Mouse (Mus musculus) Muller cell, postnatal 12 days (primary cell): ENCODE results near the gene Cdadc1.

ENCODE experiments used
- DNase-seq: peaks from one replicate; pipeline ENCODE4 v3.0.0-alpha.2; 2015; ENCODE audit errors: inconsistent ontology term

Cdadc1 gene

GRCm38 (mm10) chr14:59543956-59544355 lies 53.8 kb downstream of the Cdadc1 start:
- DNase-seq = no peak

DNA sequence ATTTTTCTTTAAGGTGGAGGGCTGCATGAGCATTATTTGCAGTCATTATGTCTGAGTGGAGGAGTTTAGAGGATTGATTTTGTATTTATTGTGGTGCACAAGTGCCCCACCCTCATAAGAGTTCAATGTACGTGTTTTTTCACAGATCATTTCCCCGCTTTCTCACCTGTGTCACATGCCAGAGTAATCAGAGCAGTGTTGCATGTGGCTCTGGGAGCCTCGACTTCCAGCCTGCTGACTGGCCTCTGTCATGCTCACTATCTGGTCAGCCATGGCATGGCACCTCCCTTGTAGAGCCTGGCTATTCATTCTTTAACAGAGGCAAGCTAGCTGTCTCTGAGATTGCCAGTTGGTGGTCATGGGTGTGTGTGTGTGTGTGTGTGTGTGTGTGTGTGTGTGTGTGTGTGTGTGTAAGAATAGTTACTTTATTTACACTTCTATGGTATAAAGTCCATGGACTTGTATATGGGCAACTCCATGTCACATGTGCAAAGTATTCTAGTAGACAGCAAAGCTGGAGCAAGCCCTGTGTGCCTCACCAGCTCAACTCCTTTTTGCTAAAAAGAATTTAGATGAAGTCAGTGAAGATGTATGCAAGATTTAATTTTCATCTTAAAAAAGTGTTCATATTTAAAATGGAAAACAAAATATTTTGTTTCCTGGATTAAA lies 54.5 kb downstream of the Cdadc1 start:
- no peak for DNase-seq

GRCm38 (mm10) chr14:59540761-59541160 lies 57.0 kb downstream of the Cdadc1 start:
- DNase-seq = no peak

GRCm38 (mm10) chr14:59540230-59540629 lies 57.5 kb downstream of the Cdadc1 start:
- no peak for DNase-seq

DNA sequence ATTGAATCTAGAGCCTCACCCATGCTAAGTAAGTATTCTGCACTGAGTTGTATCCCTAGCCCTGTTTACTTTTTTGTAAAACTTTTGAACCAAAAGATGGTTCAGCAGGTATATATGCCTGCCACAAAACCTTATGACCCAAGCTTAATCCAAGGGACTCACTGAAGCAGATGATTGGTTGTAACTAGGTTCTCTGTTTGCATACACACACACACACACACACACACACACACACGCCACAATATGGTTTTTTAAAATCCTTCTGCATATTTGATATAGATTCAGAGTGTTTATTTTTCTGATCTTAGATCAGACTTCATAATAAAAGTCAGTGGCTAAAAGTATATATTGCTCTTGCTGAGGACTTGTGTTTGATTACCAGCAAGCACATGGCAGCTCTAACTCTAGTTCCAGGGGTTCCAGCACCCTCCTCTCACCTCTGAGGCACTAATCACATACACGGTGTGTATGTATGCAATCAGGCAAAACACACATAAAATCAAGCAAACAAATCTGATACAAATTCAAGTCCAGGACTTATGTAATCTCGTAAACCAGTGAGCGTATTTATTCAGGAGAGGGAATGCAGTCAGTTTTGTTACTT lies 59.8 kb downstream of the Cdadc1 start:
- DNase-seq = no peak

DNA sequence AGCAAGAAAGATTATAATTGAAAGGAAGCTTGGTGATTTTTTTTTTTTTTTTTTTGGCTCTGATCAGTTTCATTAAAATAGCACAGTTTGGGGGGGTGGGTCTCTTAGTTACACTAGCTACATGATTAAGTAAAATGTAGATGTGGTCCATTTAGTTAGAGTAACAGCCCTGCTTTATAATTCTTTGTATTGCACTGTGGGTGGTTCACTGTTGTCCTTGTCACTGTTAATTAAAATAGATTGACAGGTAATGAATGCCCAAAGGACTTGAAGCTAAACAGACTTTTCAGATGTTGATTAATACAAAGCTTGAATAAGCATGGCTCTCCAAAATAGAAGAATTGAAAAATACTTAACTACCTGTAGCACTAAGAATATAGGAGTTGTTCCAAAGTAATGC lies 63.9 kb downstream of the Cdadc1 start:
- DNase-seq = no peak

- no peak for DNase-seq
Observed at GRCm38 (mm10) chr14:59532986-59533385, 64.8 kb downstream of the Cdadc1 start.

GRCm38 (mm10) chr14:59530801-59531200 lies 67.0 kb downstream of the Cdadc1 start:
- no peak for DNase-seq

GRCm38 (mm10) chr14:59525843-59526242 lies 71.9 kb downstream of the Cdadc1 start:
- no peak for DNase-seq

DNA sequence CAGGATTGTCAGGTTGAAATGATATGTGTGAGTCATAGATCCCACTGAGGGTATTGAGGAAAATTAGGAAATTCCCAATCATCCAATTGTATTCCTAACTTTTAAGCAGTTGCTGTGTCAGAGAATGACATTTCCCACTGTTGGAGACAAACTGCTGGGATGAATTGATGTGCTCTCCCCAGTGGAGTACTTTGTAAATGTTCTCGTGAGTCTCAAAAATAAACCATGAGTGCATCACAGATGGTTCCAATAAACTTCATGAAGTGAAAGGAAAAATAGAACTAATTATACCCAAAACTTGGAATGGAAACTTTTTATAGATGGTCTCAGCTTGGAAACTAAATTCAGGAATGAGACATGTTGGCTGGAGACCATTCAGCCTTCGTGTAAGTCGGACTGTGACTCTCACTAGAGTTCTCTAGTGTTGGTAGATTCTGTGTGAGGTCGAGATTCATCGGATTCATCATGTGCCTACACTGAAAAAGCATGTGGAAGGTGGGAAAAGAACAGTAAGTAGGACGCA lies 83.8 kb downstream of the Cdadc1 start:
- DNase-seq = no peak
